Mouse (Mus musculus): Measurements from ENCODE around the gene Gm5244. TPM values are rescaled to one million over a fixed set of nuclear protein-coding genes. Genes with fewer than 3 reads are reported as not detected.
A peak's percentile ranks its signal among the peaks of the same experiment; 100 is the strongest.

The Gm5244 gene
- polyA plus RNA-seq (2016; fragmentation: Nextera tagmentation; extraction: Ambion mirVana): not detected in 2 replicates

DNA sequence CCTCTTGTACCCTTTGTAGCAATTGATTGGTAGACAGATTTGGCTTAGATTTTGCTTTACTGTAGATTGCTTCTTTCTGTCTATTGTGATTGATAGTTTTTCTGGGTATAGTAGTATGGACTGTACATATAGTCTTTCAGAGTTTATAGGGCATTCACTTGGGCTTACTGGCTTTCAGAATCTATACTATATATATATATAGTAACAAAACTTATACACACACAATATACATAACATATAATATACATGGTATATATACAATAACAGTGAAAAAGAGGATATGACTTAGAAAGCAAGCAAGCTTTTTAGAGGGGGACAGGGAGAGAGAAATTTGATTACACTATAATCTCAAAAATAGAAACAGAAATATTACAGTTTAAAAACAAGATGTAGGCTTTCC lies at the start of gene Gm5244:
Gene Gm5244, plus strand, starts transcription at position 301 of the 400 bp plus-strand sequence.
- H3K36me3 ChIP-seq: no peaks in the 10 kb centered on the region
- H3K4me1 ChIP-seq (replicated peaks): no peaks in the 10 kb centered on the region
- DNase-seq (ENCODE audit: low spot score): no peak
- no peaks in the 10 kb centered on the region for H3K27me3 ChIP-seq (ENCODE audit: insufficient read depth, poor library complexity, severe bottlenecking)
- H3K27ac ChIP-seq: no peak within 1 kb of the TSS
- H3K9me3 ChIP-seq: no peaks in the 10 kb centered on the region
- H3K4me3 ChIP-seq: no peak within 1 kb of the TSS

DNA sequence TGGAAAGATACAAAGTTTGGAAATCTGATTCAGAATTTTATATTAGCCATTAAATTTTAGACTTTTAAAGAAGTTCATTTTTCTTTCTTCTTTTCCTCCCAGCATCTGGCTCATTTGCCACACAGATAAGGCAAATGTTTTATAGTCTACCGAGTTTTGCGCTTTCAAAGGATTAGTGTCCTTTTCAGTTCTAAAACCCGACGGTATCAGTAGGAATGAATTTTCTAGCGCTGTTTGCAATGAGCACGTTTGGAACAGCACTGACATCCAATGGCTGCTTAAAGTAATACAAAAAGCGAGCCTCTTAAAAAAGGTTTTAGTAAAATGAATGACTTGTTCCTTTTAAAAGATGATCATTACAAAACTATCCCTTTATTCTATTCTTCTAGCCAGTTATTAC lies 49.4 kb upstream of the Gm5244 start:
- H3K27ac ChIP-seq: peak overlapping the region; percentile 99
- H3K4me3 ChIP-seq: peak overlapping the region; percentile 88
- no peak for DNase-seq (ENCODE audit: low spot score)
- H3K9me3 ChIP-seq: no peaks in the 10 kb centered on the region
- H3K4me1 ChIP-seq (replicated peaks): peaks cover 21% of the 10 kb centered on the region
- no peaks in the 10 kb centered on the region for H3K36me3 ChIP-seq
- 2% methylated on average over 7 of the region's 7 CpGs for WGBS
- no peaks in the 10 kb centered on the region for H3K27me3 ChIP-seq (ENCODE audit: insufficient read depth, poor library complexity, severe bottlenecking)

DNA sequence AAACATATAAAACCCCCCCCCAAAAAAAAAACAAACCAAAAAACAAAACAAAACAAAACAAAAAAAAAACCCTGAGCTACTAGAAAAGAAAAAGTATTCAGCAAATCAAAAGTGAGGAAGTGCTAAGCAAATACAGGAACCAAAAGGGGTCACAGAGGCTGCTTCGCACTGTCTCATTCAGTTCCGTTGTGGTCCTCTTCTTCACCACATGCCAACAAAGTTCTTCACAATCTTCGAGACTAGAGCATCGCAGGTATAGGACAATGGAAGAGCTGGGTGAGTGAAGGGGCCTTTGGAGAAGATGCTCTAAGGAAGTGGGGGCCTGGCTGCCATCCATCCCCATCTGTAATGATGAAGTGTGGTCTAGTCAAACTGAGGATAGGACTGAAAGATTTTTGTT lies 48.1 kb upstream of the Gm5244 start:
- Histone ChIP-seq H3K36me3 (no peaks in the 10 kb centered on the region), H3K4me1 (replicated peaks) (peaks cover 14% of the 10 kb centered on the region), H3K27me3 (ENCODE audit: insufficient read depth, poor library complexity, severe bottlenecking) (no peaks in the 10 kb centered on the region), H3K9me3 (no peaks in the 10 kb centered on the region), H3K4me3 (no peak overlapping the region), H3K27ac (no peak overlapping the region)
- WGBS: 85% methylated on average over 4 of the region's 4 CpGs
- DNase-seq (ENCODE audit: low spot score): no peak

DNA sequence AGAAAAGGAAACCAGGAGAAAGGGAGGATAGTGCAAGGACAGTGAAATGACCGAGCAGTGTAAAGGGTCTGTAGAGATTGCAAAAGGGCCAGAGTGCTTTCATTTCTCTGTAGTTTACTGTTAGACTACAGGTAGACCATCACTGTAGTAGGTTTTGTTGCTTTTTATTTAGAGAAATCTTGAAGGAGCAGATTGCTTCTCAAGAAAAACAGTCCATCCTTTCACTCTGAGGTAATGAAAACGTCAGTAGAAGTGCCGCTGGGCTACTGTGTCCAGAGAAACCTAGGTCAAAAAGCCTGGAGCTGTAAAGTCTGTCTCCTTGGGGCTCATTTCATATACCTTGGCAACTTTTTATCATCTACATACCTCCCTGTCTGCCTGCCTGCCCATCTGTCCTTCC lies 47.4 kb upstream of the Gm5244 start:
- Histone ChIP-seq H3K27me3 (ENCODE audit: insufficient read depth, poor library complexity, severe bottlenecking) (no peaks in the 10 kb centered on the region), H3K36me3 (no peaks in the 10 kb centered on the region), H3K4me3 (no peak overlapping the region), H3K9me3 (no peaks in the 10 kb centered on the region), H3K27ac (no peak overlapping the region), H3K4me1 (replicated peaks) (peaks cover 7% of the 10 kb centered on the region)
- DNase-seq (ENCODE audit: low spot score): no peak
- WGBS: 91% methylated on average over 3 of the region's 3 CpGs

DNA sequence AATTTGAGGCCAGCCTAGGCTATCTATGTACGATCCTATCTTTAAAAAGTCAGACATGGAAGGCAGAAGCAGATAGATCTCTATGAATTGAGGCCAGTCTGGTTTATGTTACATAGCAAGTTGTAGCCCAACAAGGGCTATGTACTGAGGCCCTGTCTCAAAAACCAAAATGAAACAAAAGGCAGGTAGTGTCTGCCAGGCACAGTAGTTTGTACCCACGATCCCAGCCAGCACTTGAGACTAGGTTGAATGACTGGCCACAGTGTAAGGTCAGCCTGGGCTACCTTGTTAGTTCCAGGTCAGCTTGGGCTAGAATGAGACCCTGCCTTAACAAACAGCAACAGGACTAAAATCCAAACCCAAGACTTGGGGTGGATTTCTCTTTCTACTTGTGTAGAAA lies 45.9 kb upstream of the Gm5244 start:
- Histone ChIP-seq H3K27ac (no peak overlapping the region), H3K36me3 (no peaks in the 10 kb centered on the region), H3K4me3 (no peak overlapping the region), H3K4me1 (replicated peaks) (peaks cover 7% of the 10 kb centered on the region), H3K9me3 (no peaks in the 10 kb centered on the region), H3K27me3 (ENCODE audit: insufficient read depth, poor library complexity, severe bottlenecking) (no peaks in the 10 kb centered on the region)
- no peak for DNase-seq (ENCODE audit: low spot score)
- WGBS: 75% methylated on average over 2 of the region's 2 CpGs

DNA sequence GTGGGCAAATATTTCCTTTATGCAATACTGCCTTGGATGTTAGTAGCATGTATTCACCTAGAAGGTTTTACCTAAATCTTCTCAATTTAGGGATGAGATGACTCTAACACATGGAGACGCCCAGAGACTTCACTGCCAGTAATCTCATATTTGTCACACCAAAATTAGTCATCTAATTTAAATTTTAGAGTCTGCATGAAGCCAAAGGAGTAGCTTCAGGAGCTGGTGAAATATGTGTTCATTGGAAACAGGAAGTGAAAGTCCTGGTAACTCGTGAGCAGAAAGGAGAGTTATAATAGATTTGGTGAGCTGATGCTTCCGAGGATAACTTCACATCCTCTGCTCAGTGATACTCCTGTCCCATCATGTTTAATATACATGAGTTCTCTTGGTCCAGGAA lies 45.4 kb upstream of the Gm5244 start:
- Histone ChIP-seq H3K4me1 (replicated peaks) (peaks cover 7% of the 10 kb centered on the region), H3K9me3 (no peaks in the 10 kb centered on the region), H3K4me3 (no peak overlapping the region), H3K36me3 (no peaks in the 10 kb centered on the region), H3K27ac (no peak overlapping the region), H3K27me3 (ENCODE audit: insufficient read depth, poor library complexity, severe bottlenecking) (no peaks in the 10 kb centered on the region)
- WGBS: 84% methylated on average over 3 of the region's 3 CpGs
- DNase-seq (ENCODE audit: low spot score): no peak

DNA sequence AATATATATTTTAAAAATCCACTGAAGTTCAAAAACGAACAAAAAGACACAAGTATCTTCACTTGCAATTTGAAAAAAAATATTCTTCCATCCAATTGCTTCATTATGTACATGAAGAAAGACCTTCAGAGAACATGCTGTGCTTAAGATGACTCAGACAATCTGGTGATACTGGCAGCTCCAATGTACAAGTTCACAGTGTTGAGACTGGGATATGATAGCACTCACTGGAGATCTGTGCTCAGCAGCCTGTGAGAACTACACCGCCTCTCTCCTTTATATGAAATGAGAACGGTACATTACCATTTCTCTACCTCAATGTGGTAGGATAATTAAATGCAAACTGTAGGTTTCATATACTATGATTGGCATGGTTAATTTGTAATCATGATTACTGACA lies 43.7 kb upstream of the Gm5244 start:
- Histone ChIP-seq H3K4me3 (no peak overlapping the region), H3K27ac (no peak overlapping the region), H3K27me3 (ENCODE audit: insufficient read depth, poor library complexity, severe bottlenecking) (no peaks in the 10 kb centered on the region), H3K4me1 (replicated peaks) (no peaks in the 10 kb centered on the region), H3K36me3 (no peaks in the 10 kb centered on the region), H3K9me3 (no peaks in the 10 kb centered on the region)
- DNase-seq (ENCODE audit: low spot score): no peak
- 74% methylated on average over 3 of the region's 3 CpGs for WGBS

DNA sequence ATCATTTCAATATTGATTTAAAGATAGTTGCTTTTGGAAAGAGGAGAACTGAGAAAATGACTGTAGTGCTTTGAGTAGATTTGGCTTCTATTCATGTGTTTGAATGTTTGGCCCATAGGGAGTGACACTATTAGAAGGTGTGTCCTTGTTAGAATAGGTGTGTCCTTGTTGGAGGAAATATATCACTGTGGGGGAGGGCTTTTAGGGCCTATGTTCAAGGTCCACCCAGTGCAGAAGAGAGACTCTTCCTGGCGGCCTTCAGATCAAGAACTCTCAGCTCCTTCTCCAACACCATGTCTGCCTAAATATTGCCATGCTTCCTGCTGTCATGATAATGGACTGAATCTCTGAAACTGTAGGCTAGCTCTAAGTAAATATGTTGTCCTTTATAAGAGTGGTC lies 42.2 kb upstream of the Gm5244 start:
- Histone ChIP-seq H3K4me3 (no peak overlapping the region), H3K36me3 (no peaks in the 10 kb centered on the region), H3K9me3 (no peaks in the 10 kb centered on the region), H3K27me3 (ENCODE audit: insufficient read depth, poor library complexity, severe bottlenecking) (no peaks in the 10 kb centered on the region), H3K27ac (no peak overlapping the region), H3K4me1 (replicated peaks) (no peaks in the 10 kb centered on the region)
- no peak for DNase-seq (ENCODE audit: low spot score)
- WGBS: 82% methylated on average over 1 of the region's 1 CpGs

DNA sequence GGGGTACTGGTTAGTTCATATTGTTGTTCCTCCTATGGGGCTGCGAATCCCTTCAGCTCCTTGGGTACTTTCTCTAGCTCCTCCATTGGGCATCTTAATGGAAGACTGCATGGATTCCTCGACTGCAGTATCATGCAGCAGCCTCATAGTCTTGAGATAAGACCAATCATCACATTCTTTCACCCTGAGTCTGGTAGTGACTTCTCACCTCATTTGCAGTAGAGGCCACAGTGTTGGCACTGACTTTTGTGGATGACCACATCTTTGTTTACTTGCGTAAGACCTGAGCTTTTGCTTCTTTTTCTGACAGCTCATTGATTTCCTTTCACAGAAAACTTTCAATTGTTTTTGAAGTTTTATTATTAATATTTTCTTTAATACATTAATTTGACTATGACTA lies 40.8 kb upstream of the Gm5244 start:
- H3K36me3 ChIP-seq: no peaks in the 10 kb centered on the region
- H3K4me1 ChIP-seq (replicated peaks): no peaks in the 10 kb centered on the region
- H3K27me3 ChIP-seq (ENCODE audit: insufficient read depth, poor library complexity, severe bottlenecking): no peaks in the 10 kb centered on the region
- no peak overlapping the region for H3K27ac ChIP-seq
- WGBS: 87% methylated on average over 3 of the region's 3 CpGs
- H3K9me3 ChIP-seq: no peaks in the 10 kb centered on the region
- H3K4me3 ChIP-seq: no peak overlapping the region
- no peak for DNase-seq (ENCODE audit: low spot score)

DNA sequence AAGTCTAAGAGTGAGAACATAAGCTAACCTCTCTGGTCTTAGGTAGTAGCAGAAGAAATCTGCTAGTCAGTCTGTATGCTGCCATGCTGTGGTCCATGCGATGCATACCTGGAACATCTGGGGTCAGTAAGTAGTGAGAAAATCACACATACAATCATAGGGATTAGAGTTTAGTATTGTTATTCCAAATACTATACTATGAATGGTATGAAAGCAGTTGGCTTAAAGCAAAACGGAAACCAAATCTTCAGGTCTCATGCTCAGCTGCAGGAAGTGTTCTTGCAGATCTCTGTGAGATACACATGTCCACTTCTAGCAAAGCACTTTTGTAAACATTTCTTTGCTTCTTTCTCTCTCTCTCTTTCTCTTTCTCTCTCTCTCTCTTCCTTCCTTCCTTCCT lies 40.3 kb upstream of the Gm5244 start:
- no peaks in the 10 kb centered on the region for H3K9me3 ChIP-seq
- no peak for DNase-seq (ENCODE audit: low spot score)
- no peak overlapping the region for H3K27ac ChIP-seq
- H3K27me3 ChIP-seq (ENCODE audit: insufficient read depth, poor library complexity, severe bottlenecking): no peaks in the 10 kb centered on the region
- H3K36me3 ChIP-seq: no peaks in the 10 kb centered on the region
- no peak overlapping the region for H3K4me3 ChIP-seq
- WGBS: 75% methylated on average over 2 of the region's 2 CpGs
- no peaks in the 10 kb centered on the region for H3K4me1 ChIP-seq (replicated peaks)

DNA sequence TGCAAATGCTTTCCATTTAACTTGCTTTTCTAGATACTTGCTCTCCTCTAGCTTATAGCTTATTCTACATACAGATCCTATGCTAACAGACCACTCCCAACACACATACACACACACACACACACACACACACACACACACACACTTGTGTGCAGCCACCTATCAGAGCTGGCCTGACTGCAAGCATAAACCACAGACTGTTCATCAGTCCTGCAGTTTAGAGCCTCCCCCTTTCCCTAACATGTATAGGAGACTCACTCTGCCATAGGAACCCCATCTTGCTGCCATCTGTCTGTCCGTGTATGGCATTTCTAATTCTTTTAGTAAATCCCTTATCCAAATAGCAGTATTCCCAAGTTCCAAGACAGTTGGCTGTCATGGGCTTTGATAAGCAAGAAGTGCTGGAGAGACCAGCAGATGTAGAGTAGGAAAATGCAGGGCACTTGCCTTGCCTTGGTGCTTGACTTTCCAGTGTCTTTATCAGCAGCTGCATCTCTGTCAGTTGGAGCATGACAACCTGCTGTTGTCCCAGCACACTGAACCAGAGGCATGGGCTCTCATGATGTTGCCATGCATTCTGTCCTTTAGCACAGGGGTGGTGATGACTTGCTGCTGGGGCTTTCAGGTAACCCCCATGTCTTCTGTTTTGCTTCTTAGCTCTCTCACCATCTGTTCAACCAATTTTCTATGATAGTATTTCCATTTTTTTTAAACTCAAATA lies 33.7 kb upstream of the Gm5244 start:
- DNase-seq (ENCODE audit: low spot score): no peak
- no peak overlapping the region for H3K4me3 ChIP-seq
- H3K36me3 ChIP-seq: no peaks in the 10 kb centered on the region
- no peaks in the 10 kb centered on the region for H3K4me1 ChIP-seq (replicated peaks)
- WGBS: 75% methylated on average over 1 of the region's 1 CpGs
- no peaks in the 10 kb centered on the region for H3K27me3 ChIP-seq (ENCODE audit: insufficient read depth, poor library complexity, severe bottlenecking)
- H3K9me3 ChIP-seq: no peaks in the 10 kb centered on the region
- H3K27ac ChIP-seq: no peak overlapping the region

DNA sequence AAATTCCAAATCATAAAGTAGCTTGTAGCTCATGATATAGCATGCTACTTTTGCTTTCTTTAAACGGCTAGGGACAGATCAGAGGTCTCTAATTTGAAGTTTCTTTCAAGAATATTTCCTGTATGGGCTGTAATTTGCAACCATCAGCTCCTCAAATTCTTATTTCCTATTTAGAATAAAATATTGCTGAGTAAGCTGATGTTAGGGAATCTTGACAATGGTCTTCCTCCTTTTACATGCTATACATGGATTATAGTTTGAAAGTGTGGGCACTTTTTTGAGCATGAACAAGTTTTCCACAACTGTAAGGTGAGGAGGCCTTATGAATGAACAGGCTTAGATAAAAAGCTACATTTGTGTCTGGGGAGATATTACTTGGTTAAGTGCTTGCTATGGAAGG lies 32.6 kb upstream of the Gm5244 start:
- Histone ChIP-seq H3K4me3 (no peak overlapping the region), H3K9me3 (no peaks in the 10 kb centered on the region), H3K36me3 (no peaks in the 10 kb centered on the region), H3K4me1 (replicated peaks) (no peaks in the 10 kb centered on the region), H3K27me3 (ENCODE audit: insufficient read depth, poor library complexity, severe bottlenecking) (no peaks in the 10 kb centered on the region), H3K27ac (no peak overlapping the region)
- no peak for DNase-seq (ENCODE audit: low spot score)
- WGBS: 88% methylated on average over 1 of the region's 1 CpGs

DNA sequence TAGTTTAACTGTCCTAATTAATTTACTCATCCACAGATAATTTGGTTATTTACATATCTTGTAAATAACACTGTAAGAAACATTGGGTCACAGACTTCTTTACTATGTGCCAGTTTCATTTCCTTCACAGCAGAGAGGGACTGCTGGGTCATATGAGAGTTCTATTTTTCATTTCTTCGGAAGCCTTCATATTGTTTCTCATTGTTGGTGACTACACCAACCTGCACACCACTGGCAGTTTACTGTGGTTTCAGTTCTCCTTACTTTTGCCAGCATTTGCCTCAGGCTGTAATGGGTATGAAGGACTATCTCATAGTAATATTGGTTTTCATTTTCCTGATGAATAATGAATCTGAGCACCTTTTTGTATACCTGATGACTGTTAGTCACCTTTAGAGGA lies 28.0 kb upstream of the Gm5244 start:
- H3K27me3 ChIP-seq (ENCODE audit: insufficient read depth, poor library complexity, severe bottlenecking): no peaks in the 10 kb centered on the region
- no peak for DNase-seq (ENCODE audit: low spot score)
- no peak overlapping the region for H3K27ac ChIP-seq
- no peaks in the 10 kb centered on the region for H3K9me3 ChIP-seq
- no peak overlapping the region for H3K4me3 ChIP-seq
- 90% methylated on average over 1 of the region's 1 CpGs for WGBS
- H3K4me1 ChIP-seq (replicated peaks): no peaks in the 10 kb centered on the region
- H3K36me3 ChIP-seq: no peaks in the 10 kb centered on the region

DNA sequence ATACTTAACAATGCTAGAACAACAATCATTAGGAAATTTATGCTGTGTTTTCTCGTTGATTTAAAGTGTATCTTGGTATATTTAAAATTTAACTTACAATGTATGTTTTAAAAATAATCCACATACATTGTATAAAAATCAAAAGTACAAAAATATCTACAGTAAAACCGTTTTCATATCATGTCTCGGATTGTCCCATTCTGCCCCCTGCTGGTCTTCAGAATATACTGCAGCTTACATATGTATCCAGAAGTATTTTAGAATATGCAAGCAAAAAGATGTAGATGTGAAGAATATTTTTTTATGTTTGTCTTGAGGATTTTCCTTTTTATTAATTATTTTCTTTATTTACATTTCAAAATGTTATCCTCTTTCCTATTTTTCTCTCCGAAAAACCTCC lies 26.1 kb upstream of the Gm5244 start:
- WGBS: 45% methylated on average over 4 of the region's 4 CpGs
- Histone ChIP-seq H3K4me1 (replicated peaks) (no peaks in the 10 kb centered on the region), H3K9me3 (no peaks in the 10 kb centered on the region), H3K4me3 (no peak overlapping the region), H3K36me3 (no peaks in the 10 kb centered on the region), H3K27ac (no peak overlapping the region), H3K27me3 (ENCODE audit: insufficient read depth, poor library complexity, severe bottlenecking) (no peaks in the 10 kb centered on the region)
- DNase-seq (ENCODE audit: low spot score): no peak
